Mouse (Mus musculus): ENCODE measurements around the gene Vav2. TPM values are rescaled to one million over a fixed set of nuclear protein-coding genes. Genes with fewer than 3 reads are reported as not detected.

Gene Vav2
- 24.6 and 26.2 TPM in 2 replicates for polyA plus RNA-seq (2011; ENCODE audit: insufficient read depth, insufficient read length, low read depth, missing spikeins)

DNA sequence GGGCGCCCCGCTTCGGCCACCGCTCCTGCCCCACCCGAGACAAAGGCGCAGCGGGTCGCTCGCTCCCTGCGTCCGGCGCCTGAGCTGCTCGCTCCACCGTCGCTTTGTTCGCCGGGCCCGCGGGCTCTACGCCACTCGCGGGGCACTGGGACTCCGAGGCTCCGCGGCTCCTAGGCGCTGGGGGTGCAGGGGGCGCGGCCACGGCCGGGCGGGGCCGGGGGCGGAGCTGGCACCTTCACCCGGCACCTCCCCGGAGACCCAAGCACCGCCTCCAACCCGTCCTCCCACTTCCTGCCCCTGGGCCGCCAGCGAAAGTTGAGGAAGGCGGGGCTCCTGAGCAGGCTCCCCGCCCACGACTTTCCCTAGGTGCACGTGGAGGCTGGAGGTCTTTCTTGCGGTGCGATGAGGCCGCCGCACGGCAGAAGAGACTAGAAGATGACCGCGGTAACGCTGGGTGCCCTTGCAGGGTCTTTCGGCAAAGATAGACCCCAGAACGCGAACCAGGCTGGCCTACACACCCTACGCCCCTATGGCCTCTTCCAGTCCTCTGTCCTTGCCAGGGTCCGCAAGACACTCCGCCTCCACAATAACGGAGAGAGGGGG lies at the start of gene Vav2:
TSS of gene Vav2 (minus strand) at position 179 of the 603 bp plus-strand sequence.
- peaks cover 7% of the 10 kb centered on the region for H3K4me1 ChIP-seq (ENCODE audit: control insufficient read depth, insufficient read depth, low read length)
- H3K9me3 ChIP-seq (replicated peaks; ENCODE audit: control insufficient read depth, insufficient read depth, low read length, poor library complexity, severe bottlenecking): no peaks in the 10 kb centered on the region
- no peak within 1 kb of the TSS for H3K27ac ChIP-seq (ENCODE audit: insufficient read depth, low read length)
- H3K9ac ChIP-seq (ENCODE audit: low read depth, poor library complexity, severe bottlenecking): peak within 1 kb of the TSS; percentile 88
- no peaks in the 10 kb centered on the region for H3K27me3 ChIP-seq (ENCODE audit: control insufficient read depth, insufficient read depth, low read length, poor library complexity, severe bottlenecking)
- TF ChIP-seq EP300 (IDR thresholded peaks at IDR 0.05; ENCODE audit: insufficient read depth, low read depth, low read length) (no peak), CTCF (IDR thresholded peaks at IDR 0.05; ENCODE audit: low read depth, low read length) (peak; percentile 21), POLR2A (IDR thresholded peaks at IDR 0.05; ENCODE audit: insufficient read depth, low read length) (no peak)
- peak within 1 kb of the TSS; percentile 83 for H3K4me3 ChIP-seq (ENCODE audit: low read depth, low read length)
- H3K36me3 ChIP-seq (ENCODE audit: control insufficient read depth, insufficient read depth, low read length, poor library complexity, severe bottlenecking): no peaks in the 10 kb centered on the region

GRCm38 (mm10) chr2:27475495-27476302 lies 48.9 kb upstream of the Vav2 start:
- peaks cover 9% of the 10 kb centered on the region for H3K4me1 ChIP-seq (ENCODE audit: control insufficient read depth, insufficient read depth, low read length)

DNA sequence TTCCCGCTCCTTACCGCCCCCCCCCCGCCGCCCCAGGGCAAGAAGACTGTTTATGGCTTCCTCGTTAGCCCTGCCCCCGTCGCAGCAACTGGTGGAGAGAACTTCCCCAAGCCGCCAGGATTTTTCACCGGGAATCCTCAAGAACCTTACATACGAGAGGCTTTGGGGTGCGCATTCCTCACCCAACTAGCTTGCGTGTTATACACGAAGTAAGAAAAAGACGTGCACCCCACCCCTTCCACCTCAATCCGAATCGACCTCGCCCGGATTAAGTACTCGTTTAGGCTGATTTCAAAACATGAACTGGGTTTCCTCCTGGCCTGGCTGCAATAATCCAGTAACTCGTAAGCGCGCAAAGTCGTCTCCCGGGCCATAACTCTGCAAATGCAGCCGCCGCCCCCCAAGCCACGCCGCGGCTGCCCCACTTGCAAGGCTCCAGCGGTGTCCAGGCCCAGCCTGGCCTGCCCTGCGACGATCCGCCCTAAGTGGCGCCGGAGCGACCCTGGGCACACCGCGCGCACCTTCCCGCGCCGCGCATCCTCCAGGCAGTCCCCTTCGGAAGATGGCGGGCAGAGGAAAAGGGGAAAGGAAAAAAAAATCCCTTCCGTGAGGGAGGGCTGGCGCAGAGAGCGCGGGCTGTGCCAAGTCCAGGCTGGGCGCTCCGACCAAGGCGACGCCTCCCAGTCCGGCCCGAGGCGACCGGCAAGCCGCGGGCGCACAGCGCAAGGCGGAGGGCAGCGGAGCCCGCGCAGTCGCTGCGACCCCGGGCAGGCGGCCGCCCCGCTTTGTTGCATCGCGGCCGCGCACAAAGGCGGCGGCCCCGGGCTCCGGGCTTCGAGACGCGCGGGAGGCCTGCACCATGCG lies 48.0 kb upstream of the Vav2 start:
- no peaks in the 10 kb centered on the region for H3K27me3 ChIP-seq (ENCODE audit: control insufficient read depth, insufficient read depth, low read length, poor library complexity, severe bottlenecking)
- H3K9ac ChIP-seq (ENCODE audit: low read depth, poor library complexity, severe bottlenecking): peak overlapping the region; percentile 93
- H3K36me3 ChIP-seq (ENCODE audit: control insufficient read depth, insufficient read depth, low read length, poor library complexity, severe bottlenecking): no peaks in the 10 kb centered on the region
- peaks cover 9% of the 10 kb centered on the region for H3K4me1 ChIP-seq (ENCODE audit: control insufficient read depth, insufficient read depth, low read length)
- H3K27ac ChIP-seq (ENCODE audit: insufficient read depth, low read length): peak overlapping the region; percentile 68
- H3K9me3 ChIP-seq (replicated peaks; ENCODE audit: control insufficient read depth, insufficient read depth, low read length, poor library complexity, severe bottlenecking): no peaks in the 10 kb centered on the region
- H3K4me3 ChIP-seq (ENCODE audit: low read depth, low read length): peak overlapping the region; percentile 94
- TF ChIP-seq POLR2A (IDR thresholded peaks at IDR 0.05; ENCODE audit: insufficient read depth, low read length): no peak
- TF ChIP-seq EP300 (IDR thresholded peaks at IDR 0.05; ENCODE audit: insufficient read depth, low read depth, low read length): no peak
- no peak for TF ChIP-seq CTCF (IDR thresholded peaks at IDR 0.05; ENCODE audit: low read depth, low read length)

More at GRCm38 (mm10) chr2:27475495-27476302, 48.9 kb upstream of the Vav2 start:
- peak overlapping the region; percentile 93 for H3K9ac ChIP-seq (ENCODE audit: low read depth, poor library complexity, severe bottlenecking)
- peak; percentile 68 for TF ChIP-seq POLR2A (IDR thresholded peaks at IDR 0.05; ENCODE audit: insufficient read depth, low read length)
- TF ChIP-seq EP300 (IDR thresholded peaks at IDR 0.05; ENCODE audit: insufficient read depth, low read depth, low read length): 0 out of 2 replicates have a peak, but pooled peaks have one; percentile 32
- no peak for TF ChIP-seq CTCF (IDR thresholded peaks at IDR 0.05; ENCODE audit: low read depth, low read length)
- peak overlapping the region; percentile 68 for H3K27ac ChIP-seq (ENCODE audit: insufficient read depth, low read length)
- no peaks in the 10 kb centered on the region for H3K36me3 ChIP-seq (ENCODE audit: control insufficient read depth, insufficient read depth, low read length, poor library complexity, severe bottlenecking)
- H3K9me3 ChIP-seq (replicated peaks; ENCODE audit: control insufficient read depth, insufficient read depth, low read length, poor library complexity, severe bottlenecking): no peaks in the 10 kb centered on the region
- H3K27me3 ChIP-seq (ENCODE audit: control insufficient read depth, insufficient read depth, low read length, poor library complexity, severe bottlenecking): no peaks in the 10 kb centered on the region; the same call in 1 of the 2 replicates
- peak overlapping the region; percentile 94 for H3K4me3 ChIP-seq (ENCODE audit: low read depth, low read length)

GRCm38 (mm10) chr2:27473911-27474310 lies 47.1 kb upstream of the Vav2 start:
- peaks cover 13% of the 10 kb centered on the region for H3K4me1 ChIP-seq (ENCODE audit: control insufficient read depth, insufficient read depth, low read length)
- TF ChIP-seq POLR2A (IDR thresholded peaks at IDR 0.05; ENCODE audit: insufficient read depth, low read length) (no peak), CTCF (IDR thresholded peaks at IDR 0.05; ENCODE audit: low read depth, low read length) (no peak), EP300 (IDR thresholded peaks at IDR 0.05; ENCODE audit: insufficient read depth, low read depth, low read length) (no peak)
- no peaks in the 10 kb centered on the region for H3K27me3 ChIP-seq (ENCODE audit: control insufficient read depth, insufficient read depth, low read length, poor library complexity, severe bottlenecking)
- H3K27ac ChIP-seq (ENCODE audit: insufficient read depth, low read length): no peak overlapping the region
- no peaks in the 10 kb centered on the region for H3K36me3 ChIP-seq (ENCODE audit: control insufficient read depth, insufficient read depth, low read length, poor library complexity, severe bottlenecking)
- H3K9me3 ChIP-seq (replicated peaks; ENCODE audit: control insufficient read depth, insufficient read depth, low read length, poor library complexity, severe bottlenecking): no peaks in the 10 kb centered on the region
- H3K9ac ChIP-seq (ENCODE audit: low read depth, poor library complexity, severe bottlenecking): peak overlapping the region; percentile 93; the same call in 1 of the 2 replicates
- peak overlapping the region; percentile 94 for H3K4me3 ChIP-seq (ENCODE audit: low read depth, low read length)

DNA sequence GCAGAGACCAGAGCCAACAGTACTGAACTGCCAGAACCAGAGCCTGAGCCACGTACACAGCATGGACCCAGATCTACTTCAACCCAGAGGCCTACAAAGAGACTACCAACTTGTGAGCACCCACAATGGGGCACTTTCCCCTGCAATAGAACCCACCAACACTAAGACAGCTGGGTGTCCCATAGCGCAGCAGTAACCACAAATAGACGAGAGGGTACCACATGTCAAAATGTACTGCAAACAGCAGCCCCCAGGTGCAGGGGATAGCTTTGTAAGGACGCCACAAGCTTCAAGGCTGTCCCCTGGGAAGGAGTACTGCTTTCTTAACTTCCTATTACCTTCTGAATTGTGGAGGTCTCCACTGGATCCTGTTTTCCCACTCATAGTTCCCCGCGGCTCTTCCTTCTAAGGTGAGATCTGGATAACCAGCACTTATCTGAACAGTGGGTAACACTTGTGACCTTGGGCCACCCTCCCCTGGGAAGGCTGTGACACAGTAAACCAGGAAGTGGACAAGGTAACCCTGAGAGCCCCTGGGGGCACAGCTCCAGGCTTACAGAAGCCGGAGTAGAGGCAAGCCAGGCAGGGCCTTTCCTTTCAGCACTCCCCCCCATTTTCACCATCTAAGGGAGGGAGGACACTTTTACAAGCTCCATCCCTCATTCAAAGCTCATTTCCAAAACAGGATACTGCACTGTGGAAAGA lies 46.4 kb upstream of the Vav2 start:
- TF ChIP-seq POLR2A (IDR thresholded peaks at IDR 0.05; ENCODE audit: insufficient read depth, low read length): no peak
- TF ChIP-seq CTCF (IDR thresholded peaks at IDR 0.05; ENCODE audit: low read depth, low read length): no peak
- no peak for TF ChIP-seq EP300 (IDR thresholded peaks at IDR 0.05; ENCODE audit: insufficient read depth, low read depth, low read length)
- Histone ChIP-seq H3K9ac (ENCODE audit: low read depth, poor library complexity, severe bottlenecking) (0 out of 2 replicates have a peak overlapping the region, but pooled peaks have one; percentile 93), H3K4me1 (ENCODE audit: control insufficient read depth, insufficient read depth, low read length) (peaks cover 13% of the 10 kb centered on the region), H3K27ac (ENCODE audit: insufficient read depth, low read length) (no peak overlapping the region), H3K27me3 (ENCODE audit: control insufficient read depth, insufficient read depth, low read length, poor library complexity, severe bottlenecking) (no peaks in the 10 kb centered on the region), H3K9me3 (replicated peaks; ENCODE audit: control insufficient read depth, insufficient read depth, low read length, poor library complexity, severe bottlenecking) (no peaks in the 10 kb centered on the region), H3K4me3 (ENCODE audit: low read depth, low read length) (no peak overlapping the region), H3K36me3 (ENCODE audit: control insufficient read depth, insufficient read depth, low read length, poor library complexity, severe bottlenecking) (no peaks in the 10 kb centered on the region)

Measured in ES-Bruce4 (cell line).